Mouse (Mus musculus) spleen, postnatal 14 days (tissue): ENCODE measurements around the gene Spns3.
A peak's percentile ranks its signal among the peaks of the same experiment; 100 is the strongest.

Experiments
- DNase-seq, 2 experiments: peaks; one replicate each; pipeline ENCODE4 v3.0.0; 2021 to 2022; ENCODE audit warnings: low spot score in 2 of 2

The Spns3 gene

DNA sequence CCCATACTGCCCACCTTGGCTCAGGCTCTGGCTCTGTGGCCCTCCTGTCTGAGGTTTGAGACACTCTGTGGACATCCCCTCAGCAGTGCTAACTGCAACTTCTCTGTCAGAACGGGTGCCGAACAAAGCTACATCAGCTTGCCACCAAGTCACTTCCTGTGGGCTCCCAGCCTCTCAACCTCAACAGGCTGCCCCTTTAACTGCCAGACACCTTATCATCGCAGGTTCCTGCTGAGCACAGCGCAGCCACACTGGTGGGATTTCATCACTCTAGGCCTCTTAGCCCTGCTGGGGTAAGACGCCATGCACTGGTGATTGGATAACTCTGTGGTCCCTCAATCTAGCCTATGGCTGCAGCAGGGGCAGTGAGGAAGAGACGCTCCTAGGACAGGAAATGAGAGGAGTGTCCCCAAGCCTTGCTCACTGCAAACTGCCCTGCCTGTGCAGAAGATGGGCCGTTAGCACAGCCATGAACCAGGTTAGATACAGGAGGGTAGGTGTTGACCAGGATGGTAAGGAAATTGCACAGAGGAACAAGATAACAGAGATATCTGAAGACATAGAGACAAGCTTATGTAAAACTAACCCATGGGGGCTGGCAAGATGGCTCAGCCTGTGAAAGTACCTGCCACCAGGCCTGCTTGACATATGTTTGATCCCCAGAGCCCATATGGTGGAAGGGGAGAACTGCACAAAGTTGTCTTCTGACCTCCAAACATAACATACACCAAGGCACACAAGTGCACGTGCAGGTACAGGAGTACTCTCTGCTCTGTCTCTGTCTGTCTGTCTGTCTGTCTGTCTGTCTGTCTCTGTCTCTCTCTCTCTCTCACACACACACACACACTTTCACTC, at the start of gene Spns3:
TSS of gene Spns3 (minus strand) at position 373 of the 855 bp plus-strand sequence.
- peak in 1 of 2 experiments; percentile 29 for DNase-seq

DNA sequence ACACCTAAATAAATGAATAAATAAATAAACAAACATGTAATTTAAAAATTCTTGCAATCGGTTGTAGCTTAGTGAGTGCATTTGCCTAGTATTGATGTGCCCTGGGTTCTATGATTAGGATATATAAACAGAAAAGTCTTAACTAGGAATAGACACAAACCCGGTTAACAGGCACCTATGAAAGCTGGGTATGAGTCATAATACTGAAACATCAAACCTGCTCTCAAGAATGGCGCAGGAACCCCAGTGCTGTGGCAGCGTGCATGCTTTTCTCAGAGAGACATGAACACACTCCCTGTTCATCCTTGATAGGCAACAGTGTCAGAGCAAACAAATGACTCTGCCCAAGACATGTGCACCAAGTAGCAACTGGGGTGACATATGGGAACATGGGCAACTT, 47.5 kb upstream of the Spns3 start:
- DNase-seq = no peak

DNA sequence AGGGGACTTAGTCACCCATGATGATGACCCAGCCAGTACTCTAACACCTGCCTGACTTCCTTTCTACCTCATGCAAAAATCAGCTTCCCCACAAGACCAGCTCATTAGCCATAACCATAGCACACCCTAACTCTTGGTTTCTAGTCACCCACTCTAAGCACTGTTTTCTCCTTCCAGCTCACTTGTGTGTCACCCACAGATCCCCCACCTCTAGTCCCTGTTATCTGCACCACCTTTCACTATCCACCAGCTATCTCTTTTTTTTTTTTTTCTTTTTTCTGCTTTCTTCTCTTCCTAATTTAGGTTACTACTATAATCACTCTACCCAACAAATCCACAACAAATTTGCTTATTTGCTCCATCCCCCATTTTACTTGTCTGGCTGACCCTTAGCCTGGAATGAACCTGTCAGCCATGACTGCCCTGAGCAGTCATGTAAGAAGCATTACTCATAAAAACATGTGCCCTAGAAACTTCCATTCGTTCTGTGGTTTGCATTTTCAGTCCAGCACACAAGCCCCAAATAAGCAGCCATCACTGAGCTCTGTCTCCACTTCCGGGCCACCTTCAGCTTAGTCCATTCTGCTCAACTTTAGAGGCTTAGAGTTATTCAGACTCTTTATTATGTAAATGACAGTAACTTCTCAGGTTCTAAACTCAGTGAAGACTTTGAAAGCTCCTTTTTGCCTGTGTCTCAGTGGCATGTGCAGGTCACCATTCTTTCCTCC, 44.9 kb upstream of the Spns3 start:
- no peak for DNase-seq

DNA sequence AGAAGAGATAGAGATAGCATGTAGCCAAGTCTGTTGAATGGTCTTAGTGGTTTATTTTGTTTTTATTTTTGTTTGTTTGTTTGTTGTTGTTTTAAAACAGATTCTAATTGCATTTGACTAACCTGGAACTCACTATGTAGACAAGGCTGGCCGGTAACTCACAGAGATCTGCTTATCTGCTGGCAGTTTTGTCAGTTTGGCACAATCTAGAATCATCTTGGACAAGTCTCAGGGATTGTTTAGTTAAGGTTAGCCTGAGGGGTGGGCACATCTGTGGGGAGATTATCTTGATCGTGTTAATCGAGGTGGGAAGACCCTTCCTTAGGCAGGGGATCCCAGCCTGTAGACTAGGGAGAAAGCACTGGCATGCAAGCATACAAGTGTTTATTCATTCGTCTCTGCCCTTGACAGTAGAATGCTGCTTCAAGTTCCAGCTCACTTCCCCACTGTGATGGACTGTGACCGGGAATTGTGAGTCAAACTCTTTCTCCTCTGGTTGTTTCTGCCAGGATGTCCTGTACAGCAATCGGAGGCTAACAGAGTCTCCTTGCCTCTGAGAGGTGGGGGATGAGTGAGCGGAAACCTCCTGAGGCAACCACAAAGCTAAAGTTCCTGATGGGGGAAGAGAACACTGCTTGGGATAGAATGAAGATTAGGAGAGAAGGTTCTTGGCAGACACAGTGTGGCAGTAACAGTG, 37.4 kb upstream of the Spns3 start:
- no peak for DNase-seq

DNA sequence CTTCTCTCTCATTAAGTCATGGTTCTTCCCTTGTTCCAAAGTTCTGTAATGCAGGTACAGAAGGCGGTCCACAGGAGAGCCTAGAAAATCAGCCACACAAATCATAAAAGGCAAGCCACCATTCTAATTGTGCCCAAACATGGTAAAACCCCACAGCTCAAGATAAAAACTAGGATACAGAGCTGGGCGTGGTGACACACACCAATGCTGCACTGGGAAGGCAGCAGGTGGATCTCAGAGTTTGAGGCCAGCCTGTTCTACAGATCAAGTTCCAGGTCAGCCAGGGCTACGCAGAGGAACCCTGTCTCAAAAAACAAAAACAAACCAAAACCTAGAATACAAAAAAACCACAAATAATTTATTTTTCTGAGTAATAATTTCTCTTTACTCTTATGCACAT, 36.3 kb upstream of the Spns3 start:
- no peak for DNase-seq

DNA sequence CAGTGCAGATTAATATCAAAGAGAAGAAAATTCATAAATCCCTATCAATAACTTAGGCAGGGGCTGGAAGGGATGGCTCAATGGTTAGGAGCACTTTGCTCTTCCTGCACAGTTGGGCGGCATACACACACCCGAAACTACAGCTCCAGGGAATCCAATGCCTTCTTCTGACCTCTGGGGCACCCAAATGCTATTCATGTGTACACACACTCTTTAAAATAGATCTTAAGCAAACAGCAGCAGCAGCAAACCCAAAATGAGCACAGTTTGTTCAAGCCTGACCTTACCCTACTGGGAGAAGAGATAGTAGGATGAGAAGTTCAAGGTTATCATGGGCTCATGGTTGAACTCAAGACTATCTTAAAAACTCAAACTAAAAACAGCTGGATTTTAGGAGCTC, 32.8 kb upstream of the Spns3 start:
- DNase-seq = no peak

DNA sequence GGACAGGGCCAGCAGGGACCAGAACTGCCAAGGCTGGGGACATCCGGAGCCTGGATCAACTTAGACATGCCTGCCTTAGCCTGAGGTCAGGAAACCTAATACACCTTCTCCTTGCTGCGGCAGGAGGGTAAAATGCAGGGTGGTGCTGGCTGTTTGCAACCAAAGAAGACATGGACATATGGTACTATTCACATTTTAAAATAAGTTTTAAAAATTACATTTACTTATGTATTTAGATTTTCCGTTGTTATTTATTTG, 32.1 kb upstream of the Spns3 start:
- DNase-seq = no peak

DNA sequence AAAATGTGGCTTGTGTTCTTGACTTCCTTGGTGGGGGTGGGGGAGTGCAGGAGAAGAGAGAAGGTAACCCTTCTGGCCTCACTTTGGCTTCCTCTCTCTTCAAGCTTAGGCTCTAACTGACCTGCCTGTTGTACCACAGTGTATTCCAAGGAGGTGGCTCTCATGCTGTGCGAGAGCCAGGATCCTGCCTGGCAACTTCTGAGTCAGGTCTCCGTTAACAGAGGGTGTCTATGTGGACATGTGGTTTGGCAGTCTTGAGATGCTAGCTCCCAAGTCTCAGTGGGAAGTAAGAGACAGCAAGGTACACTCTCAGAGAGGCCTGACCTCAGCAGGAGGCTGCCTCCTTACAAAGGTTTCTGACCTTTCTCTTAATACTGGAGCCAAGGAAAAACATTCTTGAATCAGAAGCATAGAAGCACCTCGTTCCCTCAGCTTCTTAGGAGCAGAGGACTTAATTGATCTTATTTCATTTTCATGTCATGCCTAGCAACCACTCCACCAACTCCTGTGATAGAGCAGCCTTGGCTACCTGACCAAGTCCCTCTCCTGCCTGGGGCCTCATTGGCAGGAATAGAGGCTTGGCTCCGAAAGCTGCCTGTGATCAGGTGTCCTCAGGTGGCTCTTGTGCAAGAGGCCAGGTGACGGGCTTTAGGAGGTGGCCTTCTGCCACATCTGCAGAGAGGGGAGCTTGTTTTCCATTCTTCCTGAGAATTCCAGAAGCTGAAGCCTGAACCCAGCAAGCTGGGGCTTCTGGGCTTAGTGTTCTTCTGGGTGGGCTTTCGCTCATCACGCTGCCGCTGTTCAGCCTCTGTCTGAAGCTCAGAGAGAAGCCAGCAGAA, 31.5 kb upstream of the Spns3 start:
- no peak for DNase-seq

DNA sequence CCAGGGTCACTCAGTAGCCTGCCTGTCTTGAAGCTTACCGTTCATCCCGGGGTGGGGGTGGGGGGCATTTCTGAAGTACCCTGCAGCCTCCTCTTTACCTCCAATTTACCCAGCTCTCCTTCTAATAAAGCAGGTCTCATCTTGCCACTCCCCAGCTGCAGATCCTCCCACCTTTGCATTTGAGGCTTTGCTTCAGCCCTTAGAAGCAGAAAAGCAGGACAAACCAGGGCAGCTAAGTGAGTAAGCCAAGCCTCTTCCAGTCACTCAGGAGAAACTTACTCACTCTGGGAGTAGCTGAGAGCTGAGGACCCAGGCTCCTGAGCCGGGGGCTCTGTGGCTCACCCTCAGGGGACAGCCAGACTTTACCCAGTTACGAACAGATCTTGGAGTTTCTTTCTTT, 28.2 kb upstream of the Spns3 start:
- no peak for DNase-seq

DNA sequence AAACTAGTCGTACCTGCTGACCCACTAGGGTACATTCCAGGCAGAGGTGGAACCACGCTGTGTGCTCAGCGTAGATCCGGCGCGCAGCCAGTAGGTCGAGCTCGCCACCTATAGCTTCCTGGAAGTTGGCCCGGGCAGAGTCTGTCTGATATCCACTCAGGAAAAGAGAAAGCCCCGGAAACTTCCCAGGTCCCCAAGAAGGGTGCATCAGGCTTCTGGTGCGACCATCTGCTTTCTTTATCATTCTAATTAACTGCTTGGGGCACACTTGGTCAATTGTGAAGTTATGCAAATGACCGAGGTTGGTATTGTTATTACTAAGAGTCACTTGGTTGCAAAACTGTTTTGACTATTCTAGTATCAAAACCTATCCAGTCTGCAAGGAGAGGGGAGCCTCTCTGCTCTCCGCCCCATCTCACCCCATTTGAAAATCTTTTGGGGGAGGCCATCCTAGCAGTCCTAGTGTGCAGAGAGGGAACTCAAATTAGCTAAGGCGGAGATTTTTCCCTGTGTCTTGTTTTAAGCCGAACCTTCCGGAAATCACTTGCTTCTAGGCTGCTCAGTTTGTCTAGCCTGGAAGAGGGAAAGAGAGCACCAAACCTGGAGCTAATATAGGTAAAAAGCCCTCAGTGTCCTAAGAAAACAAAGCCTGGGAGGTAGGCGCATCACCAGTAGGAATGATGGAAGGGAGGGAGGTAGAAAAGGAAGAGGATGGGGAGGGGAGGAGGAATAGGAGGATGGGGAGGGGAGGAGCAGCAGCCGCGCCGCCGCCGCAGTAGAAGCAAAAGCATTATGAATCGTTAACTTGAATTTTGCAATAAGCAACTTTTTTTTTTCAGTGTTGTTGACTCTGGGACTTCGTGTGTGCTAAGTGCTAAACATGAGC, 26.4 kb upstream of the Spns3 start:
- no peak for DNase-seq

DNA sequence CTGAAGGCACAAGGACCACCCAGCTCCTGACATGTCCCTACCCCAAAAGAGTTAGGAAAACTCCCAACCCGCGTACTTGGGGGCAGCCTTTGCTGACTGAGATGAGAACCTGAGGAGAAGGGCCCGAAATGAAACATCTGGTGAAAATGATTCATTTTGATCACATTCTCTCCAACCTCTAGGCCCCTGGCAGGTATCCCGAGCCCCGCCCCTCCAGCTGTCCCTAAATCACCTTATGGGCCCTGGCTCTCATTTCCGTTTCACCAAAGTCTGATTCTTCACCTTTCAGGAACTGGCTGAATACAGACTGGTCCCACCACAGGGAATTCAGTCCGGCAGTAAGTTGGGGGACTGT, 25.8 kb upstream of the Spns3 start:
- no peak for DNase-seq

DNA sequence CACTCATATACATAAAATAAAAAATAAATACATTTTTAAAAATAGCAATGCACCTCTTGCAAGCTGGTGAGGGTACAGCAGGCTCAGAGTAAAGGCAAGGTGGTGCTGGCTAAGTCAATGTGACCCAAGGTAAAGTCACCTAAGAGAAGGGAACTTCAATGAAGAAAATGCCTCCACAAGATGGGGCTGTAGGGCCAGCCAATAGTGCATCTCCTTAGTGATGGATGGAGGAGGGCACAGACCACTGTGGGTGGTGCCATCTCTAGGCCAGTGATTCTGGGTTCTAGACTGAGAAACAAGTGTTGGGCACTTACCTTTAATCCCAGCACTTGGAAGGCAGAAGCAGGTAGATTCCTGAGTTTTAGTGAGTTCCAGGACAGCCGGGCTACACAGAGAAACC, 23.5 kb upstream of the Spns3 start:
- DNase-seq = peak in 1 of 2 experiments; percentile 53

DNA sequence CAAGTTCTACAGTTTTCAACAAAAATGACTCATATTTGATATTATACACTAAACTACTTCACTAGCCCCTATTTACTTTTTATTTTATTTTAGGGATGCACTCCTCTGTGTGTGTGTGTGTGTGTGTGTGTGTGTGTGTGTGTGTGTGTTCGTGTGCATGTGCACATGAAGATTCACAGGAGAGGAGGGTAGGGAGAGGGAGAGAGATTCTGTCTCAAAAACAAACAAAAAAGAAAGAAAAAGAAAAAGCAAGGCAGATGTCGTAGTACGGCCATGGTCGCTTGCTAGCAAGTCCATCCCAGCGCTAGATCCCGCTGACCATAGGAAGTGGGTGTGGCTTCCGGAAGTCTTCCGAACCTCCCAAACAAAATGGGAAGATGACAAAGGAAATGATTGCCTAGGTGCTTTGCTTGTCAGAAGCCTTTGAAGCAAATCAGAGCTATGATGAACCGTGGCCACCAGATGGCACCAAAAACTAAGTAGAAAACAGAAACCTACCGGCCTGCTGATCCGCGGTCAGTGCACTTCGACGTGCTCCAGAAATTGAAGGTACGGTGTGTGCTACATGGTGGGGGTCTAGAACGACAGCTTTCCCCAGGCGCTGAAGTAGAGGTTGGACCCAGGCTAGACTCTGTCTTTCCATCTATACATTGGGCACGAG, 20.1 kb upstream of the Spns3 start:
- DNase-seq = peak; percentile 55 to 78

DNA sequence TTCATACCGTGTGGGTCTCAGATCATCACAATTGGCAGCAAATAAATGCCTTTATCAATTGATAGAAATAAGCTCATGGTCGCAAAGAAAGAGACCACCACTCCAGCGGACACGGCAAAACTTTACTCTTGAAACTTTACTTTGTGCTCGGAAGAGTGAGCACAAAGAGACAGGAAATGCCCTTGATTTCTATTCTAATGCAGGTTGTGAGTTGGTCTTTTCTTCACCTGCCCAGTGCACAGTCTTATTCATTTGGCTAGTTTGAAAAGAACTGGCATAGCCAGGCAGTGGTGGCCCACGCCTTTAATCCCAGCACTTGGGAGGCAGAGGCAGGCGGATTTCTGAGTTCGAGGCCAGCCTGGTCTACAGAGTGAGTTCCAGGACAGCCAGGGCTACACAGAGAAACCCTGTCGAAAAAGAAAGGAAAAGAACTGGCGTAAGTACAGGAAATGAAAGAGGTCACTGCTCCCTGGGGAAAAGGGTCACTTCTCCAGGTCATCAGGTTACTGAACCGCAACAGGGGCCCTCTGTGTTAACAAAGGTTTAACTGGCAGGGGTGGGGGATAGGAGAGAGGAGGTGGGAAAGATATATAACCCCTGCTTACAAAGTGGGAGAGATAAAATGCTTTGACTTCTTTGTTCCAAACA, 19.5 kb upstream of the Spns3 start:
- no peak for DNase-seq

DNA sequence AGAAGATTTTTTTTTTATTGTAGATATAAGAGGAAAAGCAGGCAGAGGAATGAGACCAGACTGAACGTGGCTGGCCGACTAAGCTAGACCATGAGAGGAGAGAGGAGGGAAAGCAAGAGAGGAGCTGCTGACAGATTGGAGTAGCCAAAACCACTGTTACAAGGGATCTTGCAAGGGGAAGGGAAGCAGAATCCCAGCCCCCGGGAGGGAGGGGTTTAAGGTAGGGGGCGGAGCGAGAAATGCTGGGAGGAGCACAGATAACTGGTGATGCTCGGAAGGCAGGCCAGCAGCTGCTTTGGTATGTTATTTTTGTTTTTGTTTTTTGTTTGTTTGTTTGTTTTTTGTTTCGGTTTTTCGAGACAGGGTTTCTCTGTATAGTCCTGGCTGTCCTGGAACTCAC, 18.7 kb upstream of the Spns3 start:
- DNase-seq = no peak

DNA sequence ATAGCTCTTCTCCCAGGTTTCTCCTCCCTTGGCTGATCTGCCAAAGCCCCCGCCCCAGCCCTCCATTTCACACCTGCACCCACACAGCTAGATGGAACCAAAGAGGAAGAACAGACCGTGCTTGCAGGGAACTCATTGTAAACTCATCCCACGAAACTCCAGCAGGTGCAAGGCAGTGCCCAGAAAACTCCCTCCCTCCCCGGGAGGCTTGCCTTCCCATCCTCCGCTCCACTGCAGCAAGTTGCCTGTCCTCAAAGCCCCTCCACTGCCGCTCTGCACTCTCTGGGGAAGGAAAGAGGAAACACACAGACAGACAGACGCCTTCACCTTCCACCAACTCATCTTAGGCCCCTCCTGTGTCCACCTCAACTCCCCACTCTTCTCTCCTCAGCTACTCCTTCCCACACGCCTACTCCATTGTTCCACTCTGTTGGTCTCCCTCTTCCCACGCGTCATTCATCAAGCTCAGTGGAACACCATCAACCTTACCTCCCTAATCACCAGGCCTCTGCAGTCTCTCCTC, 16.6 kb upstream of the Spns3 start:
- DNase-seq = no peak

DNA sequence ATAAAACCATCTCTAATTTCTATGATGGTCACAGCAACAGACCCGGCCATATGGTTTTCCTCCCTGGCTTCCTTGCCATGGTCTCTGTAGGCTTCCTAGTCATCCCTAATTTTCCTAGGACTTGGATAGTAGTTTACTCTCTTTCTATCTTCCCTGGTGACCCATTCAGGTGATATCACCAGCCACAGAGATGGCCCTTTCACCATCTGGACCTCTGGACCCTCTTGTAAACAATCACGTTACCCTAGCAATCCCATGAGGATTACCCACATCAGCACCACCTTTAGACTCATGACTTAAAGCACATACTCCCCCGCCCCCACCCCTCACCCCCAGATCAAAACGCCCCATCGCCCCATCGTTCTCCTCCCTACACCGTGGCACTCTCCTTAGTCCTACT, 16.0 kb upstream of the Spns3 start:
- no peak for DNase-seq

DNA sequence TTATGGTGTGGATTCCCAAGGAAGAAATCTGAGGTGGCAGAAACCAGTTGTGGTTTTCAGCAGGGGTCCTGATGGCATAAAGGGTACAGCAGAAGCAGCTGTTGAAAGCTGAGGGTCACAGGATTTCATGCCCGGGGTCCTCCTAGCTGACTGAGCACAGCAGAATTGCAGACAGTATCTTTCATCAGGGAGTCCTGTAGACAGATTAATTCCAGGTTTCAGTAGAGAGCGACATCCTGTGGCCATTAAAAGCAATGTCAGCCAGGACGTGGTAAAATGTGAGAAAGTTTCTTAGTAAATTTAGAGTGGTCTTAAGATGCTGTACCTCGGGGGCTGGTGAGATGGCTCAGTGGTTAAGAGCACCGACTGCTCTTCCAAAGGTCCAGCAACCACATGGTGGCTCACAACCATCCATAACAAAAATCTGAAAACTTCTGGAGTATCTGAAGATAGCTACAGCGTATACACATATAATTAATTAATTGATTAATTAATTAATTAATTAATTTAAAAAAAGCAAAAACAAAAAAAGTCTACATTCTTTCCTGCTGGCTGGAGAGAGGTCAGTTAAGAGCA, 14.0 kb upstream of the Spns3 start:
- no peak for DNase-seq

DNA sequence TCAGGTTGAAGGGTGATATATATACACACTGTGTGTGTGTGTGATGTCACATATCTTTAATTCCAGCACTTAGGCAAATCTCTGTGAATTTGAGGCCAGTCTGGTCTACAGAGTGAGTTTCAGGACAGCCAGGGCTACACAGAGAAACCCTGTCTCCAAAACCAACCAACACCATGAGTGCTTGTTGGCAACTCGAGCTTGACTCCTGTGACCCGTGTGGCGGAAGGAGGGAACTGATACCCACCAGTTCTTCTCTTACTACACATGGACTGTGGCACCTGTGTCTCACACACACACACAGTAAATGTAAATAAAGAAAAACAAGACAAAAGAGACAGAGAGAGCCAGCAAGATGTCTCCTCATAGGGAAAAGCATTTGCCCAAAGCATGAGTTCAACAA, 10.4 kb upstream of the Spns3 start:
- no peak for DNase-seq
